Mouse (Mus musculus) intestine, postnatal 0 days (tissue): Measurements from ENCODE around the gene Blmh. TPM values are rescaled to one million over a fixed set of nuclear protein-coding genes. Genes with fewer than 3 reads are reported as not detected.

Source experiments
- ATAC-seq: fragments of 200-750 bp; cut with Nextera tagmentation; 2 replicates; pipeline ENCODE4 v1.8.0; 2017; ENCODE audit warnings: mild to moderate bottlenecking, moderate TSS enrichment, moderate library complexity
- H3K27ac ChIP-seq: fragments of 300-500 bp; sonication (generic); 2 replicates; pipeline ENCODE4 v1.5.1; 2014; ENCODE audit warnings: mild to moderate bottlenecking, low read depth, low read length, moderate library complexity
- H3K27me3 ChIP-seq: fragments of 300-500 bp; sonication (generic); replicated peaks from 2 replicates; pipeline ENCODE4 v1.6.1; 2014; ENCODE audit warnings: low read length, mixed read lengths; ENCODE audit not compliant: control insufficient read depth, insufficient read depth
- H3K36me3 ChIP-seq: fragments of 300-500 bp; sonication (generic); 2 replicates; pipeline ENCODE4 v1.6.1; 2014; ENCODE audit warnings: mild to moderate bottlenecking, moderate library complexity; ENCODE audit not compliant: control insufficient read depth, insufficient read depth
- H3K4me1 ChIP-seq: fragments of 300-500 bp; sonication (generic); replicated peaks from 2 replicates; pipeline ENCODE4 v1.6.1; 2014; ENCODE audit warnings: antibody characterized with exemption, low read length, mixed read lengths; ENCODE audit not compliant: control insufficient read depth, insufficient read depth
- H3K4me2 ChIP-seq: fragments of 300-500 bp; sonication (generic); replicated peaks from 2 replicates; pipeline ENCODE4 v1.6.1; 2014; ENCODE audit warnings: low read depth, mild to moderate bottlenecking, moderate library complexity
- H3K4me3 ChIP-seq: fragments of 300-500 bp; sonication (generic); 2 replicates; pipeline ENCODE4 v1.5.1; 2014; ENCODE audit warnings: low read depth, low read length
- H3K9ac ChIP-seq: fragments of 300-500 bp; sonication (generic); 2 replicates; pipeline ENCODE4 v1.6.1; 2014; ENCODE audit warnings: mild to moderate bottlenecking, low read depth, low read length
- H3K9me3 ChIP-seq: fragments of 300-500 bp; sonication (generic); 2 replicates; pipeline ENCODE4 v1.6.1; 2016; ENCODE audit warnings: mixed run types; ENCODE audit not compliant: control insufficient read depth
- CTCF ChIP-seq: sonication (generic); IDR thresholded peaks from 2 replicates; pipeline ENCODE4 v1.5.1; 2016; ENCODE audit warnings: low read depth, mild to moderate bottlenecking, control low read depth, antibody characterized with exemption, moderate library complexity
- WGBS: fragments of 180-500 bp; shearing (Covaris S2); extraction: QIAGEN DNeasy Blood & Tissue Kit; methylation state at CpG from one replicate; pipeline ENCODE4 v1.1.7; 2014; 5-methylcytosine and 5-hydroxymethylcytosine counted together
- polyA plus RNA-seq: library from polyadenylated mRNA; unstranded; fragments of >200 nt; fragmentation: Nextera tagmentation; extraction: Ambion mirVana; gene quantifications from 2 replicates; pipeline ENCODE4 v1.2.1, GENCODE M21; 2015

The Blmh gene
- polyA plus RNA-seq = 56.7 and 60.9 TPM in 2 replicates

GRCm38 (mm10) chr11:76924759-76925236 lies at the start of gene Blmh:
TSS of gene Blmh (plus strand) at chr11:76924809.
- TF ChIP-seq CTCF = no peak
- Histone ChIP-seq H3K27me3 (no peaks in the 10 kb centered on the region), H3K4me2 (peak within 1 kb of the TSS; percentile 30), H3K4me1 (peaks cover 3% of the 10 kb centered on the region; the same call in 1 of the 2 replicates), H3K9me3 (no peaks in the 10 kb centered on the region), H3K27ac (peak within 1 kb of the TSS; percentile 4; the same call in 1 of the 2 replicates), H3K36me3 (no peaks in the 10 kb centered on the region), H3K9ac (no peak within 1 kb of the TSS), H3K4me3 (no peak within 1 kb of the TSS)
- ATAC-seq = 0 out of 2 replicates have a peak, but pooled peaks have one; percentile 19
- 23% methylated on average over 6 of the region's 6 CpGs for WGBS

GRCm38 (mm10) chr11:76879816-76880215 lies 44.8 kb upstream of the Blmh start:
- Histone ChIP-seq H3K9ac (no peak overlapping the region), H3K4me1 (no peaks in the 10 kb centered on the region), H3K27me3 (no peaks in the 10 kb centered on the region), H3K4me2 (no peak overlapping the region), H3K36me3 (no peaks in the 10 kb centered on the region), H3K9me3 (no peaks in the 10 kb centered on the region), H3K27ac (no peak overlapping the region), H3K4me3 (no peak overlapping the region)
- WGBS = 89% methylated on average over 5 of the region's 5 CpGs
- no peak for ATAC-seq
- TF ChIP-seq CTCF = no peak

GRCm38 (mm10) chr11:76884451-76884850 lies 40.2 kb upstream of the Blmh start:
- H3K27me3 ChIP-seq = no peaks in the 10 kb centered on the region
- no peaks in the 10 kb centered on the region for H3K9me3 ChIP-seq
- no peak for ATAC-seq
- H3K4me3 ChIP-seq = no peak overlapping the region
- H3K9ac ChIP-seq = no peak overlapping the region
- H3K4me1 ChIP-seq = no peaks in the 10 kb centered on the region
- H3K27ac ChIP-seq = no peak overlapping the region
- WGBS = 21% methylated on average over 5 of the region's 5 CpGs
- H3K4me2 ChIP-seq = no peak overlapping the region
- no peak for TF ChIP-seq CTCF
- H3K36me3 ChIP-seq = no peaks in the 10 kb centered on the region

- H3K4me1 ChIP-seq = no peaks in the 10 kb centered on the region
- no peak overlapping the region for H3K4me3 ChIP-seq
- TF ChIP-seq CTCF = no peak
- 19% methylated on average over 10 of the region's 10 CpGs for WGBS
- no peak overlapping the region for H3K27ac ChIP-seq
- no peaks in the 10 kb centered on the region for H3K36me3 ChIP-seq
- H3K4me2 ChIP-seq = peak overlapping the region; percentile 30
- no peaks in the 10 kb centered on the region for H3K9me3 ChIP-seq
- no peak overlapping the region for H3K9ac ChIP-seq
- H3K27me3 ChIP-seq = no peaks in the 10 kb centered on the region
- peak; percentile 58 for ATAC-seq
Observed at GRCm38 (mm10) chr11:76889339-76890164, 35.1 kb upstream of the Blmh start.

- no peaks in the 10 kb centered on the region for H3K27me3 ChIP-seq
- no peak overlapping the region for H3K27ac ChIP-seq
- no peaks in the 10 kb centered on the region for H3K9me3 ChIP-seq
- no peak for TF ChIP-seq CTCF
- no peak for ATAC-seq
- WGBS = 90% methylated on average over 7 of the region's 7 CpGs
- H3K36me3 ChIP-seq = no peaks in the 10 kb centered on the region
- H3K4me1 ChIP-seq = no peaks in the 10 kb centered on the region
- no peak overlapping the region for H3K9ac ChIP-seq
- H3K4me2 ChIP-seq = no peak overlapping the region
- no peak overlapping the region for H3K4me3 ChIP-seq
Observed at GRCm38 (mm10) chr11:76891171-76891570, 33.4 kb upstream of the Blmh start.

- Histone ChIP-seq H3K9ac (no peak overlapping the region), H3K9me3 (no peaks in the 10 kb centered on the region), H3K4me2 (no peak overlapping the region), H3K27me3 (no peaks in the 10 kb centered on the region), H3K27ac (no peak overlapping the region), H3K36me3 (no peaks in the 10 kb centered on the region), H3K4me3 (no peak overlapping the region), H3K4me1 (no peaks in the 10 kb centered on the region)
- ATAC-seq = no peak
- WGBS = 82% methylated on average over 4 of the region's 4 CpGs
- no peak for TF ChIP-seq CTCF
Observed at GRCm38 (mm10) chr11:76891738-76892349, 32.8 kb upstream of the Blmh start.
